Mouse (Mus musculus): ENCODE results near the gene Serpinh1. TPM values are rescaled to one million over a fixed set of nuclear protein-coding genes. Genes with fewer than 3 reads are reported as not detected.

The Serpinh1 gene
- polyA plus RNA-seq, 1 experiment from 2014 or later, result 1,619 TPM

DNA sequence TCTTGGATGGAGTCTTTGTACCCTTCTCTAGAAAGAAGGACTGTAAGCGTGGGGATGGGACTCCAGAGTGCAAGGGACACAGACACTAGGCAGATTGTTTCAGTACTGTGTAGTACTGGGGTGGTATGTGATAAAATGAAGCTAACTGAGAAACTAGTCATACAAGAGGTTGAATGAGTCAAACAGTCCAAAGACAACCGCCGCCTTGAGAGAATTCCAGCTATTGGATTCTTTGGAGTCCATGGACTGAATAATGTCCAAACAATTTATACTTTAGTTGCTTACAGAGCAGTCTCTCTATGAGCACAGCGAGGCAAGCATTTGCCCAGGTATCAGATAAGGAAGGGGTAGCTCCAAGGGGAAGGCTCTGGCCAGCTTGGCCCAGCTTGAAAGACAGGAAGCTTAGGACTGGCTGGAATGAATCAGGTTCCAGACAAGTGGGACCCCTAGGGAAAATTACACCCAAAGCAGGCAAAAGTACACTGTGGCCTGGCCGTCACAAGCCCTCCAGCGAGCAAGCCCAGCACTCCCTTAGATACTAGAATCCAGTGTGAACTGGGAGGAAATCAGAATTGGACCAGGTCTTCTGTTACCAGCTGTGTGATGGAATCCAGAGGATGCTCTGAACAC is 30.2 kb downstream of the Serpinh1 start:
- ATAC-seq (ENCODE audit: insufficient number of reproducible peaks, insufficient read depth, low FRiP score, low TSS enrichment, low read depth), result no peak
- Histone ChIP-seq H3K9me3 (no peaks in the 10 kb centered on the region), H3K27me3 (peaks cover 12% of the 10 kb centered on the region), H3K4me2 (no peak overlapping the region), H3K27ac (no peak overlapping the region), H3K4me3 (no peak overlapping the region), H3K4me1 (peaks cover 24% of the 10 kb centered on the region), H3K9ac (no peak overlapping the region), H3K36me3 (no peaks in the 10 kb centered on the region)
- 84% methylated on average over 6 of the region's 6 CpGs for WGBS

DNA sequence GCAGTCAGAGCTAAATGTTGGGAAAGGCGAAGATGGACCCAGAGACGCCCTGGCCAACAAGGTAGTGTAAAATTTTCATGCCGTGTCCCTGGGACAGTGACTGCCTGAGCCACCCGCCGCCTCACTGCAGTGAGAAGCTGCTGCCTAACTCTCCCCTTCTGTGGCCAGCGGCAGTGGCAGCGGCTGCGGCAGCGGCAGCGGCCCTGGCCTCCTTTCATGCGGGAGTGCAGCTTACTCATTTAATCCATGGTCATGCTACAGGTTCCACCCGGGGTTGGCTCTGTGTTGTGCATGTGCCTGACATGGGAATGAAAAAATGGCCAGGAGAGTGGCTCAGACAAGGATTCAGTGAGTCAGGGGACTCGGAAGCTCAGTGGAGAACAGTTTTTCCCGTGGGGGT is 32.5 kb downstream of the Serpinh1 start:
- no peak overlapping the region for H3K9ac ChIP-seq
- WGBS, result 41% methylated on average over 14 of the region's 14 CpGs
- peaks cover 19% of the 10 kb centered on the region for H3K4me1 ChIP-seq
- no peak overlapping the region for H3K4me2 ChIP-seq
- no peak overlapping the region for H3K27ac ChIP-seq
- no peaks in the 10 kb centered on the region for H3K36me3 ChIP-seq
- no peak for ATAC-seq (ENCODE audit: insufficient number of reproducible peaks, insufficient read depth, low FRiP score, low TSS enrichment, low read depth)
- 0 out of 2 replicates have a peak, but pooled peaks cover 8% of the 10 kb centered on the region for H3K27me3 ChIP-seq
- H3K4me3 ChIP-seq, result no peak overlapping the region
- H3K9me3 ChIP-seq, result no peaks in the 10 kb centered on the region

DNA sequence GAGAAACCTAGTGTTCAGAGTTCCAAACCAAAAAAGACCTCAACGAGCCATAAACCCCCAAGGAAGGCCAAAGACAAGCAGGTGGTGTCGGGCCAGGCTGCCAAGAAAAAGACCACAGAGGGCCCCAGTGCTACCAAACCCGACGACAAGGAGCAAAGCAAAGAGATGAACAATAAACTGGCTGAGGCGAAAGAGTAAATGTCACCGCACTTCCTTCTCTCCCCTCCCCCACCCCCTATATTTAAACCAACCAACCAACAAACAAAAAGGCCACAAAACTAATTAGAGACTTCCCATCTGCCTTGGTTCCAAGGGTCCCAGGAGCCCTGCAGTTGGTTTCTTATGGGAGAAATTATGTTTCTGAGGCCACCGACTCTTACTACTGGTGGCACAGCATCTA is 35.6 kb downstream of the Serpinh1 start:
- no peak for ATAC-seq (ENCODE audit: insufficient number of reproducible peaks, insufficient read depth, low FRiP score, low TSS enrichment, low read depth)
- Histone ChIP-seq H3K4me3 (no peak overlapping the region), H3K4me1 (peaks cover 18% of the 10 kb centered on the region), H3K27ac (no peak overlapping the region), H3K9me3 (no peaks in the 10 kb centered on the region), H3K4me2 (no peak overlapping the region), H3K36me3 (no peaks in the 10 kb centered on the region), H3K9ac (no peak overlapping the region), H3K27me3 (0 out of 2 replicates have a peak, but pooled peaks cover 8% of the 10 kb centered on the region)
- 71% methylated on average over 7 of the region's 7 CpGs for WGBS

DNA sequence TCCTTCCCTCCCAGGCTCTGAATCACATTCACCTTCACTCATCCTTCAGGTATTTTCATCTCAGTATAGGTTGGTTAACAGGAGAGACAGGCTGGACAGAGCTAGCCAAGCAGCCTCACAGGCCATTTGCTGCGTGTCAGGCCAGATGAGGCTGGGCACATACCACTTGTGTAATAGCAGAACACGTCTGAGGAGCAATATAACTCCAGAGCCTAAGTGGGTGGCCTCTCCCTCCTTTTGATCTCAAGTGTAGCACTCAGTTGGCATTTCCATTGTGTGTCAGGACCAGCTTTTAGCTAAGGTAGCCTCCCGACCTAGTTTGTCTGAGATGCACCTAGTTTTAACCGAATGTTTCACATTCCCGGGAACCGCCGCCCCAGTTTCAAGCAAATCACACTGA is 36.8 kb downstream of the Serpinh1 start:
- no peak overlapping the region for H3K4me3 ChIP-seq
- H3K4me2 ChIP-seq, result no peak overlapping the region
- 0 out of 2 replicates have a peak, but pooled peaks cover 8% of the 10 kb centered on the region for H3K27me3 ChIP-seq
- no peaks in the 10 kb centered on the region for H3K36me3 ChIP-seq
- no peak overlapping the region for H3K27ac ChIP-seq
- H3K9me3 ChIP-seq, result no peaks in the 10 kb centered on the region
- WGBS, result 66% methylated on average over 7 of the region's 7 CpGs
- no peak overlapping the region for H3K9ac ChIP-seq
- no peak for ATAC-seq (ENCODE audit: insufficient number of reproducible peaks, insufficient read depth, low FRiP score, low TSS enrichment, low read depth)
- peaks cover 24% of the 10 kb centered on the region for H3K4me1 ChIP-seq

GRCm38 (mm10) chr7:99314565-99314964 is 38.5 kb downstream of the Serpinh1 start:
- Histone ChIP-seq H3K4me2 (no peak overlapping the region), H3K4me3 (no peak overlapping the region), H3K4me1 (peaks cover 12% of the 10 kb centered on the region), H3K9me3 (no peaks in the 10 kb centered on the region), H3K27ac (no peak overlapping the region), H3K36me3 (no peaks in the 10 kb centered on the region), H3K9ac (no peak overlapping the region), H3K27me3 (0 out of 2 replicates have a peak, but pooled peaks cover 4% of the 10 kb centered on the region)
- no peak for ATAC-seq (ENCODE audit: insufficient number of reproducible peaks, insufficient read depth, low FRiP score, low TSS enrichment, low read depth)
- WGBS, result 83% methylated on average over 4 of the region's 4 CpGs

GRCm38 (mm10) chr7:99313253-99313652 is 39.8 kb downstream of the Serpinh1 start:
- Histone ChIP-seq H3K9ac (no peak overlapping the region), H3K9me3 (no peaks in the 10 kb centered on the region), H3K27me3 (0 out of 2 replicates have a peak, but pooled peaks cover 4% of the 10 kb centered on the region), H3K4me3 (no peak overlapping the region), H3K27ac (no peak overlapping the region), H3K4me2 (no peak overlapping the region), H3K4me1 (peaks cover 10% of the 10 kb centered on the region), H3K36me3 (no peaks in the 10 kb centered on the region)
- 72% methylated on average over 8 of the region's 8 CpGs for WGBS
- no peak for ATAC-seq (ENCODE audit: insufficient number of reproducible peaks, insufficient read depth, low FRiP score, low TSS enrichment, low read depth)

- H3K27me3 ChIP-seq, result 0 out of 2 replicates have a peak, but pooled peaks cover 4% of the 10 kb centered on the region
- H3K27ac ChIP-seq, result no peak overlapping the region
- no peak overlapping the region for H3K9ac ChIP-seq
- no peaks in the 10 kb centered on the region for H3K9me3 ChIP-seq
- peaks cover 10% of the 10 kb centered on the region for H3K4me1 ChIP-seq
- H3K4me3 ChIP-seq, result no peak overlapping the region
- ATAC-seq (ENCODE audit: insufficient number of reproducible peaks, insufficient read depth, low FRiP score, low TSS enrichment, low read depth), result no peak
- WGBS, result 29% methylated on average over 8 of the region's 8 CpGs
- no peak overlapping the region for H3K4me2 ChIP-seq
- no peaks in the 10 kb centered on the region for H3K36me3 ChIP-seq
These were observed 40.3 kb downstream of the Serpinh1 start for GRCm38 (mm10) chr7:99312671-99313143.

DNA sequence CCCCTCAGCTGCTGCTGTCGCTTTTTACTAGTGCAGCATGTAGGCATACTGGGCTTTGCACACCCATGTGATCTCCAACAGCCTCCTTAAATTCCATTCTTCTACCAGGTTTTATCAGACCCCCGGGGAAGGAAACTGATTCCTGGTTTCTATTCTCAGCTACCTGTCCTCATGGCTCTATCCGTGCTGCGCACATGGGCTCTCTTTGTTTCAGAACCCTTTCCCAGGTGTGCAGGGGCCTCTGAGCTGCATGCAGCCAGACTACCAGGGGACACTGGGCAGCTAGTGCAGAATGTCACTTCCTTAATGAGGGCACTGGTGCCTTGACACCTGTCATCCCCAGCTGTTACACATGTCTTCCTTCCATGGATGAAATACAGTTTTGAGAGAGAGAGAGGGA is 41.0 kb downstream of the Serpinh1 start:
- H3K9me3 ChIP-seq, result no peaks in the 10 kb centered on the region
- 60% methylated on average over 4 of the region's 4 CpGs for WGBS

DNA sequence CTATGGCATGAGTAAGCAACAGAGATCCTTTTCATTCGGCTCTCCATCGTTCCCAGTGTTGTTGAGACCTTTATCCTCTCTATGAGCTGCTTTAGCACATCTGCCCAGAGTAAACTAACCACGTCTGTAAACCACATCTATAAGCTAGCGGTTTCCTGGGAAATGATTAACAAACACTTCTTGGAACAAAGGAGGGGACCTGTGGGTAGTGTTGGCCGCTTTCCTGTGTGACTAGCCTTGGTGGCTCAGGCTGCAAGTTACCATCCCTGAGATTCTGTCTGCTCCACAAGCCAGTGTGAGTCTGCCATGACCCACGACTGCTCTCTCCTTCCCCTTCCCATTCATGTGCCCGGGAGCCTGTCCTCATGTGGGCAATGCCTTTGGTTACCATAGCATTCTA is 41.6 kb downstream of the Serpinh1 start:
- Histone ChIP-seq H3K27me3 (0 out of 2 replicates have a peak, but pooled peaks cover under 1% of the 10 kb centered on the region), H3K4me1 (peaks cover 15% of the 10 kb centered on the region), H3K27ac (no peak overlapping the region), H3K9me3 (no peaks in the 10 kb centered on the region), H3K4me3 (no peak overlapping the region), H3K9ac (no peak overlapping the region), H3K36me3 (no peaks in the 10 kb centered on the region), H3K4me2 (no peak overlapping the region)
- no peak for ATAC-seq (ENCODE audit: insufficient number of reproducible peaks, insufficient read depth, low FRiP score, low TSS enrichment, low read depth)
- WGBS, result 71% methylated on average over 7 of the region's 7 CpGs

More for the DNA sequence above, 41.0 kb downstream of the Serpinh1 start:
- Histone ChIP-seq H3K4me3 (no peak overlapping the region), H3K4me1 (peaks cover 10% of the 10 kb centered on the region), H3K9ac (no peak overlapping the region), H3K27me3 (0 out of 2 replicates have a peak, but pooled peaks cover 4% of the 10 kb centered on the region), H3K36me3 (no peaks in the 10 kb centered on the region), H3K4me2 (no peak overlapping the region), H3K27ac (no peak overlapping the region)
- ATAC-seq (ENCODE audit: insufficient number of reproducible peaks, insufficient read depth, low FRiP score, low TSS enrichment, low read depth), result no peak

GRCm38 (mm10) chr7:99306640-99307039 is 46.4 kb downstream of the Serpinh1 start:
- Histone ChIP-seq H3K36me3 (no peaks in the 10 kb centered on the region), H3K27me3 (no peaks in the 10 kb centered on the region), H3K4me3 (no peak overlapping the region), H3K27ac (no peak overlapping the region), H3K9ac (no peak overlapping the region), H3K9me3 (no peaks in the 10 kb centered on the region), H3K4me1 (peaks cover 21% of the 10 kb centered on the region), H3K4me2 (no peak overlapping the region)
- WGBS, result 45% methylated on average over 3 of the region's 3 CpGs
- no peak for ATAC-seq (ENCODE audit: insufficient number of reproducible peaks, insufficient read depth, low FRiP score, low TSS enrichment, low read depth)

DNA sequence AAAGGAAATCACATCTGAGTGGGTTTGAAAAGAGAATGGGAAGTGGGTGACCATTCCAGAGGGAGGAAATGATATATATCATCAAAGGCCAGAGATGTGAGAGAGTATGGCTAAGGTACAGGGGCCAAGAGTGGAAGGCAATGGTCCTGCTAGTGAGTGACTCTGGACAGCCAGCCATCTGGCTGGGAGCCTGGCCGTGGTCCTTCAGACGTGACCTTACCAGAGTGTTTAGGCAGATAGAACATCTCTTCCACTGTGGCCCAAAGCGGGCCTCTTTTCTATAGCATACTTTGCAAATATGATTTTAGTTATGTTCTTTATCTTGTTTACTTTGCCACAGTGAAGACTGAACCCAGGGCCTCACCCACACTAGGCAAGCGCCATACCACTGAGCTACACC is 47.4 kb downstream of the Serpinh1 start:
- H3K9ac ChIP-seq, result no peak overlapping the region
- ATAC-seq (ENCODE audit: insufficient number of reproducible peaks, insufficient read depth, low FRiP score, low TSS enrichment, low read depth), result no peak
- WGBS, result 86% methylated on average over 4 of the region's 4 CpGs
- no peaks in the 10 kb centered on the region for H3K9me3 ChIP-seq
- H3K27me3 ChIP-seq, result no peaks in the 10 kb centered on the region
- no peak overlapping the region for H3K27ac ChIP-seq
- no peaks in the 10 kb centered on the region for H3K36me3 ChIP-seq
- no peak overlapping the region for H3K4me2 ChIP-seq
- peaks cover 21% of the 10 kb centered on the region for H3K4me1 ChIP-seq
- no peak overlapping the region for H3K4me3 ChIP-seq

DNA sequence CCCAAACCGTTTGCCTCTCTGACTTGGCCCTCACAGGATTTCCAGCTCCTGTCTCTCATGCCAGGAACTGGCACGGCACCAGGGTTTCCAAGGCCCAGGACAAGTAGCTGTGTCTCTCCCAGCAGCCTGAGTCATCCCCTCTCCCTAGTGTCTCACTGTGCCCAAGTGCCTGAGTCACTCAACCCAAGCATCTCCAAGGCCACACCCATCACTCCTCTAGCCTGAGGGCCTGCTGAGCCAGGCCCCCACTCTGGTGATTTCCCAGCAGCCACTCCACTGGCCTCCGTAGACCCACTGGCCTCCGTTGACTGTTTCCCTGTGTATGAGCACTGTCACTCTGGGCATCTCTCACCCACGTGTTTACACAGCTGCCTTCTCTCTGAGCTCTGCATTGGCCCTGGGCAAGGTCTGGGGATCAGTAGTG is 48.1 kb downstream of the Serpinh1 start:
- ATAC-seq (ENCODE audit: insufficient number of reproducible peaks, insufficient read depth, low FRiP score, low TSS enrichment, low read depth), result 0 out of 2 replicates have a peak, but pooled peaks have one; percentile 20
- Histone ChIP-seq H3K27me3 (no peaks in the 10 kb centered on the region), H3K4me3 (no peak overlapping the region), H3K27ac (no peak overlapping the region), H3K4me2 (no peak overlapping the region), H3K9ac (no peak overlapping the region), H3K9me3 (no peaks in the 10 kb centered on the region), H3K4me1 (peaks cover 21% of the 10 kb centered on the region), H3K36me3 (no peaks in the 10 kb centered on the region)
- 34% methylated on average over 5 of the region's 5 CpGs for WGBS
